ENCODE assay signal across 20 mouse cellular contexts in the genomic region with DNA sequence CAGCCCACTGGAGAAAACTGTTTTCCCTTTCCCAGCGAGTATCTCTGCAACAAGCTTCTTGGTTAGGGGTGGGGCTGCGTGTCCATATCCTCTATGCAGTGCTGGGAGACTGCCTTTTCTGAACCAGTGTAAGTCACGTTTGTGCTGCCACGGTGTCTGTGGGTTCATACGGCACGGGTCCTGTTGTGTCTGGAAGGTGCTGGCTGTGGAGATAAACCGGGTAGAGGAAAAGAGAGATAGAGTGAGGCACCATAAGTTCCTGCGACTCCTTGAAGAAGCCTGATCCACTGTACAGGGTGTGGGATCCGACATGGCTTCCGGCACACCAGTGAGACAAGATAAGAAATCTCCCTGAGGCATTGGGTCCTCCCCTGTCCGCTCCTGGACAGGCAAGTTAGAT. TPM values are rescaled to one million over a fixed set of nuclear protein-coding genes. Genes with fewer than 3 reads are reported as not detected.
A peak's percentile ranks its signal among the peaks of the same experiment; 100 is the strongest.
DNase-seq lines count a peak whose midpoint lies in the region; ATAC-seq and TF ChIP-seq lines count a peak whose summit lies in the region.
"Had no signal": no experiment of that assay in that cellular context is flagged by ENCODE, and none has a peak within 500 bp of the region (broad histone marks: within the 10 kb centered on the region; RNA-seq: fewer than 3 reads in every experiment).

No protein-coding gene starts in this region.

- peak; percentile 40; the same call in 1 of the 2 replicates for TF ChIP-seq EP300 in liver, embryonic 14.5 days (IDR thresholded peaks at IDR 0.05; ENCODE audit: low read depth)

- peak overlapping the region; percentile 32 for H3K4me2 ChIP-seq in heart, embryonic 14.5 days (ENCODE audit: low read length)
- H3K4me2 ChIP-seq in liver, embryonic 14.5 days (ENCODE audit: low read depth) = peak overlapping the region; percentile 50
- H3K4me2 ChIP-seq in midbrain, postnatal 0 days (ENCODE audit: low read depth, low read length, poor library complexity, severe bottlenecking) = no peak overlapping the region
- H3K4me2 ChIP-seq: hindbrain, embryonic 12.5 days; midbrain, embryonic 12.5 days had no signal

- peak; percentile 89 for DNase-seq in heart, adult 11 months
- DNase-seq in heart, adult 9 months (ENCODE audit: low spot score in 2 of 2) = no peak
- peak; percentile 33 for DNase-seq in MEL-GATA-1-ER (ENCODE audit: extremely low read depth, low read depth)
- DNase-seq in liver, embryonic 14.5 days (ENCODE audit: low read depth in 3 of 3, low spot score in 3 of 3) = peak; percentile 40 to 41 (median 41)
- no peak for DNase-seq in midbrain, postnatal 0 days (ENCODE audit: low spot score)
- no peak for DNase-seq in left cerebral cortex, adult 18-20 months (ENCODE audit: low spot score in 2 of 2)
- no peak for DNase-seq in midbrain, embryonic 10.5 days (ENCODE audit: low spot score)
- DNase-seq: adrenal gland, adult 2 months; cerebellum, adult 9-11 months; gastrocnemius, postnatal 36 days; kidney, postnatal 25 days had no signal

- H3K4me1 ChIP-seq in heart, embryonic 14.5 days (ENCODE audit: control insufficient read depth in 2 of 2, insufficient read depth in 2 of 2, low read length in 2 of 2) = peaks cover 8 to 11% of the 10 kb centered on the region in 2 experiments; a peak in 3 of 4 replicates
- peaks cover 17 to 20% of the 10 kb centered on the region in 2 experiments for H3K4me1 ChIP-seq in liver, embryonic 14.5 days (replicated peaks; ENCODE audit: control insufficient read depth in 2 of 2, insufficient read depth in 2 of 2, low read length in 1 of 2)
- no peaks in the 10 kb centered on the region for H3K4me1 ChIP-seq in midbrain, postnatal 0 days (ENCODE audit: insufficient read depth, low read length)
- H3K4me1 ChIP-seq in midbrain, embryonic 10.5 days = no peaks in the 10 kb centered on the region
- H3K4me1 ChIP-seq: hindbrain, embryonic 12.5 days; midbrain, embryonic 12.5 days had no signal

- ATAC-seq in heart, embryonic 14.5 days (ENCODE audit: insufficient number of reproducible peaks, insufficient read depth, low FRiP score, low read depth) = no peak
- ATAC-seq in liver, embryonic 14.5 days (ENCODE audit: insufficient read depth) = peak; percentile 92
- ATAC-seq in midbrain, postnatal 0 days (ENCODE audit: low FRiP score) = no peak
- ATAC-seq: intestine, postnatal 0 days had no signal

- H3K36me3 ChIP-seq in heart, embryonic 14.5 days (ENCODE audit: control insufficient read depth, insufficient read depth, low read length) = no peaks in the 10 kb centered on the region
- H3K36me3 ChIP-seq in liver, embryonic 14.5 days (replicated peaks; ENCODE audit: control insufficient read depth, insufficient read depth, low read depth) = no peaks in the 10 kb centered on the region
- no peaks in the 10 kb centered on the region for H3K36me3 ChIP-seq in midbrain, postnatal 0 days (ENCODE audit: insufficient read depth, low read length)
- H3K36me3 ChIP-seq in midbrain, embryonic 10.5 days = no peaks in the 10 kb centered on the region
- H3K36me3 ChIP-seq: hindbrain, embryonic 12.5 days; midbrain, embryonic 12.5 days had no signal

- no peaks in the 10 kb centered on the region for H3K27me3 ChIP-seq in heart, embryonic 14.5 days (ENCODE audit: control insufficient read depth, insufficient read depth, low read length)
- no peaks in the 10 kb centered on the region for H3K27me3 ChIP-seq in liver, embryonic 14.5 days (ENCODE audit: control insufficient read depth, insufficient read depth, low read length)
- no peaks in the 10 kb centered on the region for H3K27me3 ChIP-seq in midbrain, postnatal 0 days (ENCODE audit: insufficient read depth, low read length)
- H3K27me3 ChIP-seq in midbrain, embryonic 10.5 days (ENCODE audit: low read depth, poor library complexity, severe bottlenecking) = no peaks in the 10 kb centered on the region
- H3K27me3 ChIP-seq: CH12.LX; hindbrain, embryonic 12.5 days; midbrain, embryonic 12.5 days had no signal

- no peak overlapping the region for H3K27ac ChIP-seq in heart, embryonic 14.5 days (replicated peaks in 1 of 2; ENCODE audit: control insufficient read depth in 1 of 2, insufficient read depth in 1 of 2, low read depth in 2 of 2, low read length in 2 of 2)
- no peak overlapping the region; the same call in 1 of the 2 replicates for H3K27ac ChIP-seq in liver, embryonic 14.5 days
- H3K27ac ChIP-seq in midbrain, postnatal 0 days (ENCODE audit: low read depth, low read length) = no peak overlapping the region
- no peak overlapping the region for H3K27ac ChIP-seq in midbrain, embryonic 10.5 days (replicated peaks)
- H3K27ac ChIP-seq: hindbrain, embryonic 12.5 days; left cerebral cortex, adult 2 months; midbrain, embryonic 12.5 days had no signal

- H3K4me3 ChIP-seq in heart, embryonic 14.5 days (ENCODE audit: control insufficient read depth in 1 of 2, insufficient read depth in 1 of 2, low read depth in 1 of 2, low read length in 2 of 2) = no peak overlapping the region
- peak overlapping the region; percentile 0 to 41 for H3K4me3 ChIP-seq in liver, embryonic 14.5 days (ENCODE audit: insufficient read depth in 1 of 2, low read depth in 2 of 2, low read length in 2 of 2)
- H3K4me3 ChIP-seq in midbrain, postnatal 0 days (ENCODE audit: low read depth, low read length) = no peak overlapping the region
- H3K4me3 ChIP-seq in midbrain, embryonic 10.5 days = no peak overlapping the region
- H3K4me3 ChIP-seq: hindbrain, embryonic 12.5 days; left cerebral cortex, adult 2 months; midbrain, embryonic 12.5 days had no signal

- H3K9ac ChIP-seq in heart, embryonic 14.5 days (ENCODE audit: low read length) = no peak overlapping the region
- peak overlapping the region; percentile 32 for H3K9ac ChIP-seq in liver, embryonic 14.5 days (replicated peaks)
- H3K9ac ChIP-seq in midbrain, postnatal 0 days (replicated peaks; ENCODE audit: low read length, poor library complexity, severe bottlenecking) = no peak overlapping the region
- H3K9ac ChIP-seq: hindbrain, embryonic 12.5 days; midbrain, embryonic 12.5 days had no signal

- H3K9me3 ChIP-seq in heart, embryonic 14.5 days (ENCODE audit: control insufficient read depth, low read length) = no peaks in the 10 kb centered on the region
- no peaks in the 10 kb centered on the region for H3K9me3 ChIP-seq in liver, embryonic 14.5 days (ENCODE audit: control insufficient read depth, low read length)
- H3K9me3 ChIP-seq in midbrain, postnatal 0 days (ENCODE audit: low read length) = no peaks in the 10 kb centered on the region
- H3K9me3 ChIP-seq in midbrain, embryonic 10.5 days (replicated peaks) = no peaks in the 10 kb centered on the region
- H3K9me3 ChIP-seq: hindbrain, embryonic 12.5 days; midbrain, embryonic 12.5 days had no signal

- 30% methylated on average over 11 of the region's 11 CpGs for WGBS in heart, embryonic 14.5 days
- WGBS in liver, embryonic 14.5 days (ENCODE audit: insufficient replicate concordance) = 14% methylated on average over 11 of the region's 11 CpGs
- 91% methylated on average over 11 of the region's 11 CpGs for WGBS in midbrain, postnatal 0 days
- WGBS in midbrain, embryonic 10.5 days = 86% methylated on average over 11 of the region's 11 CpGs

- no peak for TF ChIP-seq CTCF in liver, embryonic 14.5 days (IDR thresholded peaks at IDR 0.05; ENCODE audit: low read depth)
- no peak for TF ChIP-seq CTCF in midbrain, postnatal 0 days (IDR thresholded peaks at IDR 0.05)

RNA-seq across cellular contexts. Expression of gene Samd13, which starts 14.7 kb away (rescaled TPM):
- polyA plus RNA-seq in heart, embryonic 14.5 days (2014; fragmentation: Nextera tagmentation; extraction: Ambion mirVana) = 1.8 and 3.1 TPM in 2 replicates
- 0.06 and 0.27 TPM in 2 replicates for polyA plus RNA-seq in liver, embryonic 14.5 days (2012; rRNA removed)
- 0.15 TPM in 1 of 2 replicates, not detected in the other for polyA plus RNA-seq in liver, embryonic 14.5 days (2014; fragmentation: Nextera tagmentation; extraction: Ambion mirVana)
- 0.16 and 0.99 TPM in 2 replicates for total RNA-seq in midbrain, postnatal 0 days (2014; rRNA removed)
- polyA plus RNA-seq in midbrain, postnatal 0 days (2015; fragmentation: Nextera tagmentation; extraction: Ambion mirVana) = 0.23 and 0.31 TPM in 2 replicates
- total RNA-seq in left cerebral cortex, adult 18-20 months (2021) = under 1 TPM; 0.23 to 0.59 TPM
- 0.72 and 1.5 TPM in 2 replicates for polyA plus RNA-seq in midbrain, embryonic 10.5 days (2016; fragmentation: Nextera tagmentation; extraction: Ambion mirVana)
- total RNA-seq: CH12.LX; liver, adult 2 months had no signal
- polyA plus RNA-seq: adrenal gland, adult 2 months; liver, adult 2 months had no signal

RNA-seq across cellular contexts. Expression of gene 4930503B20Rik, which starts 48.9 kb away (rescaled TPM):
- 0.13 TPM in 1 of 2 replicates, not detected in the other for polyA plus RNA-seq in heart, embryonic 14.5 days (2014; fragmentation: Nextera tagmentation; extraction: Ambion mirVana)
- not detected in 2 replicates for polyA plus RNA-seq in liver, embryonic 14.5 days (2012; rRNA removed)
- polyA plus RNA-seq in liver, embryonic 14.5 days (2014; fragmentation: Nextera tagmentation; extraction: Ambion mirVana) = not detected in 2 replicates
- not detected in 2 replicates for total RNA-seq in midbrain, postnatal 0 days (2014; rRNA removed)
- not detected in 2 replicates for polyA plus RNA-seq in midbrain, postnatal 0 days (2015; fragmentation: Nextera tagmentation; extraction: Ambion mirVana)
- total RNA-seq in left cerebral cortex, adult 18-20 months (2021) = not detected
- polyA plus RNA-seq in midbrain, embryonic 10.5 days (2016; fragmentation: Nextera tagmentation; extraction: Ambion mirVana) = not detected in 2 replicates
- total RNA-seq: adrenal gland, adult 2 months; CH12.LX; gastrocnemius, postnatal 36 days; left cerebral cortex, adult 2 months; liver, adult 2 months had no signal
- polyA plus RNA-seq: adrenal gland, adult 2 months; embryonic facial prominence, embryonic 11.5 days; forebrain, embryonic 11.5 days; hindbrain, embryonic 12.5 days; intestine, postnatal 0 days; liver, adult 2 months; midbrain, embryonic 12.5 days had no signal

Comparison
In these comparisons a context has a peak if more than half of its experiments do, and no peak if none do; other contexts are left out.
1. DNase-seq: peak in heart, adult 11 months (single experiment), MEL-GATA-1-ER (single experiment) and liver, embryonic 14.5 days (3 of 3); none in heart, adult 9 months (0 of 2), midbrain, postnatal 0 days (single experiment), left cerebral cortex, adult 18-20 months (0 of 2) and midbrain, embryonic 10.5 days (single experiment).
2. H3K4me3 ChIP-seq: peak in liver, embryonic 14.5 days (2 of 2); none in heart, embryonic 14.5 days (0 of 2), midbrain, postnatal 0 days (single experiment) and midbrain, embryonic 10.5 days (single experiment).